Mouse (Mus musculus) liver, adult 2 months (tissue): ENCODE data around the gene Bcas3. TPM values are rescaled to one million over a fixed set of nuclear protein-coding genes. Genes with fewer than 3 reads are reported as not detected.

Experiments used
- DNase-seq: peaks from one replicate; pipeline ENCODE4 v3.0.0-alpha.2; 2011; ENCODE audit warnings: low read depth, low spot score; ENCODE audit errors: extremely low read depth
- H3K27ac ChIP-seq: fragments of 200-500 bp; replicated peaks from 2 replicates; pipeline ENCODE4 v1.5.1; 2012; ENCODE audit warnings: low read depth, mild to moderate bottlenecking, control low read depth, inconsistent platforms, low read length; ENCODE audit not compliant: insufficient read depth
- H3K27me3 ChIP-seq: fragments of 200-500 bp; 2 replicates; pipeline ENCODE4 v1.6.1; 2012; ENCODE audit warnings: mild to moderate bottlenecking, moderate library complexity, low read length, inconsistent platforms; ENCODE audit not compliant: control insufficient read depth, insufficient read depth
- H3K36me3 ChIP-seq: fragments of 200-500 bp; 2 replicates; pipeline ENCODE4 v1.6.1; 2012; ENCODE audit warnings: low read length, inconsistent platforms; ENCODE audit not compliant: control insufficient read depth, insufficient read depth
- H3K4me1 ChIP-seq: fragments of 200-500 bp; 2 replicates; pipeline ENCODE4 v1.6.1; 2011; ENCODE audit warnings: low read length; ENCODE audit not compliant: control insufficient read depth, insufficient read depth
- H3K4me3 ChIP-seq: fragments of 200-500 bp; 2 replicates; pipeline ENCODE4 v1.5.1; 2011; ENCODE audit warnings: low read depth, mild to moderate bottlenecking, control low read depth, low read length, moderate library complexity; ENCODE audit not compliant: insufficient read depth
- H3K79me2 ChIP-seq: fragments of 200-500 bp; 2 replicates; pipeline ENCODE4 v1.6.1; 2012; ENCODE audit warnings: inconsistent platforms, mild to moderate bottlenecking, low read length, moderate library complexity; ENCODE audit not compliant: control insufficient read depth, insufficient read depth
- H3K9ac ChIP-seq: fragments of 200-500 bp; 2 replicates; pipeline ENCODE4 v1.6.1; 2012; ENCODE audit warnings: low read depth, mild to moderate bottlenecking, control low read depth, inconsistent platforms, low read length
- CTCF ChIP-seq: fragments of 200-500 bp; IDR thresholded peaks from 2 replicates; pipeline ENCODE4 v1.5.1; 2011; ENCODE audit warnings: low read depth, low read length, control low read depth
- POLR2A ChIP-seq: fragments of 200-500 bp; IDR thresholded peaks from 2 replicates; pipeline ENCODE4 v1.6.1; 2011; ENCODE audit warnings: low read length, control low read depth; ENCODE audit not compliant: insufficient read depth; ENCODE audit errors: extremely low read depth
- WGBS: fragments of 180-500 bp; shearing (Covaris S2); methylation state at CpG from one replicate; pipeline ENCODE4 v1.1.7; 2018; 5-methylcytosine and 5-hydroxymethylcytosine counted together
- polyA plus RNA-seq: library from polyadenylated mRNA; depleted of rRNA; stranded (reverse); fragments of >200 nt; gene quantifications from 2 replicates; pipeline ENCODE4 v1.2.3, GENCODE M21; 2012
- total RNA-seq: library from RNA; depleted of rRNA; stranded (reverse); fragments of >200 nt; gene quantifications from 2 replicates; pipeline ENCODE4 v1.2.3, GENCODE M21; 2014

The Bcas3 gene
- total and polyA plus RNA-seq, 2 experiments: 16.5 to 21.4 TPM

GRCm38 (mm10) chr11:85775492-85775891 is 422.5 kb downstream of the Bcas3 start:
- Histone ChIP-seq H3K36me3 (no peaks in the 10 kb centered on the region), H3K27ac (no peak overlapping the region), H3K4me3 (peak overlapping the region; percentile 2; the same call in 1 of the 2 replicates), H3K9ac (no peak overlapping the region), H3K79me2 (no peaks in the 10 kb centered on the region), H3K4me1 (peaks cover 16% of the 10 kb centered on the region), H3K27me3 (peaks cover 3% of the 10 kb centered on the region; the same call in 1 of the 2 replicates)
- WGBS: 16% methylated on average over 7 of the region's 7 CpGs
- peak; percentile 98 for DNase-seq
- TF ChIP-seq POLR2A (no peak), CTCF (no peak)

GRCm38 (mm10) chr11:85776861-85777360 is 423.9 kb downstream of the Bcas3 start:
- peaks cover 16% of the 10 kb centered on the region for H3K4me1 ChIP-seq
- peaks cover 3% of the 10 kb centered on the region; the same call in 1 of the 2 replicates for H3K27me3 ChIP-seq
- DNase-seq: peak; percentile 69
- TF ChIP-seq CTCF: no peak
- no peak for TF ChIP-seq POLR2A
- H3K79me2 ChIP-seq: no peaks in the 10 kb centered on the region
- H3K9ac ChIP-seq: no peak overlapping the region
- H3K36me3 ChIP-seq: no peaks in the 10 kb centered on the region
- H3K27ac ChIP-seq: no peak overlapping the region
- 67% methylated on average over 7 of the region's 7 CpGs for WGBS
- H3K4me3 ChIP-seq: no peak overlapping the region

GRCm38 (mm10) chr11:85777950-85778349 is 425.0 kb downstream of the Bcas3 start:
- no peak overlapping the region for H3K4me3 ChIP-seq

GRCm38 (mm10) chr11:85780303-85780702 is 427.3 kb downstream of the Bcas3 start:
- TF ChIP-seq CTCF: no peak
- Histone ChIP-seq H3K9ac (no peak overlapping the region), H3K36me3 (no peaks in the 10 kb centered on the region), H3K27ac (no peak overlapping the region), H3K79me2 (no peaks in the 10 kb centered on the region), H3K4me3 (no peak overlapping the region), H3K4me1 (peaks cover 8% of the 10 kb centered on the region), H3K27me3 (peaks cover 3% of the 10 kb centered on the region; the same call in 1 of the 2 replicates)
- WGBS: 87% methylated on average over 4 of the region's 4 CpGs
- no peak for DNase-seq

More at GRCm38 (mm10) chr11:85777950-85778349, 425.0 kb downstream of the Bcas3 start:
- Histone ChIP-seq H3K9ac (no peak overlapping the region), H3K27ac (no peak overlapping the region), H3K4me1 (peaks cover 16% of the 10 kb centered on the region), H3K79me2 (no peaks in the 10 kb centered on the region), H3K27me3 (peaks cover 3% of the 10 kb centered on the region; the same call in 1 of the 2 replicates), H3K36me3 (no peaks in the 10 kb centered on the region)
- 32% methylated on average over 2 of the region's 2 CpGs for WGBS
- TF ChIP-seq POLR2A (no peak), CTCF (no peak)
- no peak for DNase-seq

- H3K27me3 ChIP-seq: no peaks in the 10 kb centered on the region
- no peaks in the 10 kb centered on the region for H3K4me1 ChIP-seq
- no peaks in the 10 kb centered on the region for H3K79me2 ChIP-seq
- no peak overlapping the region for H3K9ac ChIP-seq
- TF ChIP-seq CTCF (peak; percentile 27), POLR2A (no peak)
- peak; percentile 58 for DNase-seq
- H3K4me3 ChIP-seq: no peak overlapping the region
- no peak overlapping the region for H3K27ac ChIP-seq
- H3K36me3 ChIP-seq: no peaks in the 10 kb centered on the region
- WGBS: 85% methylated on average over 3 of the region's 3 CpGs
These were observed 433.2 kb downstream of the Bcas3 start for GRCm38 (mm10) chr11:85786113-85786718.

GRCm38 (mm10) chr11:85789750-85790149 is 436.8 kb downstream of the Bcas3 start:
- Histone ChIP-seq H3K9ac (no peak overlapping the region), H3K4me3 (no peak overlapping the region), H3K4me1 (no peaks in the 10 kb centered on the region; the same call in 1 of the 2 replicates), H3K79me2 (no peaks in the 10 kb centered on the region), H3K27ac (no peak overlapping the region), H3K27me3 (no peaks in the 10 kb centered on the region), H3K36me3 (no peaks in the 10 kb centered on the region)
- 95% methylated on average over 7 of the region's 7 CpGs for WGBS
- no peak for TF ChIP-seq POLR2A
- no peak for TF ChIP-seq CTCF
- no peak for DNase-seq
